Mouse (Mus musculus) liver, embryonic 16.5 days (tissue): Measurements from ENCODE around the gene BC051019. TPM values are rescaled to one million over a fixed set of nuclear protein-coding genes. Genes with fewer than 3 reads are reported as not detected.

Experiments
- ATAC-seq: fragments of 200-750 bp; cut with Nextera tagmentation; 2 replicates; pipeline ENCODE4 v1.8.0; 2017; ENCODE audit warnings: low read depth, mild to moderate bottlenecking, moderate number of reproducible peaks, moderate library complexity
- H3K27ac ChIP-seq: fragments of 300-500 bp; sonication (generic); 2 replicates; pipeline ENCODE4 v1.5.1; 2014; ENCODE audit warnings: mild to moderate bottlenecking, low read length
- H3K27me3 ChIP-seq: fragments of 300-500 bp; sonication (generic); 2 replicates; pipeline ENCODE4 v1.6.1; 2014; ENCODE audit warnings: low read depth, low read length, mixed read lengths; ENCODE audit not compliant: control insufficient read depth, insufficient read depth
- H3K36me3 ChIP-seq: fragments of 300-500 bp; sonication (generic); 2 replicates; pipeline ENCODE4 v1.6.1; 2014; ENCODE audit warnings: mild to moderate bottlenecking; ENCODE audit not compliant: control insufficient read depth, insufficient read depth
- H3K4me1 ChIP-seq: fragments of 300-500 bp; sonication (generic); 2 replicates; pipeline ENCODE4 v1.6.1; 2014; ENCODE audit warnings: low read depth, low read length, mixed read lengths; ENCODE audit not compliant: control insufficient read depth
- H3K4me2 ChIP-seq: fragments of 300-500 bp; sonication (generic); 2 replicates; pipeline ENCODE4 v1.6.1; 2014; ENCODE audit warnings: low read depth, low read length, mixed read lengths
- H3K4me3 ChIP-seq: fragments of 300-500 bp; sonication (generic); 2 replicates; pipeline ENCODE4 v1.5.1; 2014; ENCODE audit warnings: low read depth, mild to moderate bottlenecking, low read length
- H3K9ac ChIP-seq: fragments of 300-500 bp; sonication (generic); 2 replicates; pipeline ENCODE4 v1.6.1; 2014; ENCODE audit warnings: low read depth, low read length
- H3K9me3 ChIP-seq: fragments of 300-500 bp; sonication (generic); replicated peaks from 2 replicates; pipeline ENCODE4 v1.6.1; 2016; ENCODE audit warnings: low read length; ENCODE audit not compliant: control insufficient read depth
- WGBS: fragments of 180-500 bp; shearing (Covaris S2); extraction: QIAGEN DNeasy Blood & Tissue Kit; methylation state at CpG from one replicate; pipeline ENCODE4 v1.1.7; 2014; ENCODE audit not compliant: insufficient replicate concordance; 5-methylcytosine and 5-hydroxymethylcytosine counted together
- polyA plus RNA-seq: library from polyadenylated mRNA; unstranded; fragments of >200 nt; fragmentation: Nextera tagmentation; extraction: Ambion mirVana; gene quantifications from 2 replicates; pipeline ENCODE4 v1.2.1, GENCODE M21; 2015

Gene BC051019
- polyA plus RNA-seq, 1 experiment from 2014 or later, result 0.07 TPM

DNA sequence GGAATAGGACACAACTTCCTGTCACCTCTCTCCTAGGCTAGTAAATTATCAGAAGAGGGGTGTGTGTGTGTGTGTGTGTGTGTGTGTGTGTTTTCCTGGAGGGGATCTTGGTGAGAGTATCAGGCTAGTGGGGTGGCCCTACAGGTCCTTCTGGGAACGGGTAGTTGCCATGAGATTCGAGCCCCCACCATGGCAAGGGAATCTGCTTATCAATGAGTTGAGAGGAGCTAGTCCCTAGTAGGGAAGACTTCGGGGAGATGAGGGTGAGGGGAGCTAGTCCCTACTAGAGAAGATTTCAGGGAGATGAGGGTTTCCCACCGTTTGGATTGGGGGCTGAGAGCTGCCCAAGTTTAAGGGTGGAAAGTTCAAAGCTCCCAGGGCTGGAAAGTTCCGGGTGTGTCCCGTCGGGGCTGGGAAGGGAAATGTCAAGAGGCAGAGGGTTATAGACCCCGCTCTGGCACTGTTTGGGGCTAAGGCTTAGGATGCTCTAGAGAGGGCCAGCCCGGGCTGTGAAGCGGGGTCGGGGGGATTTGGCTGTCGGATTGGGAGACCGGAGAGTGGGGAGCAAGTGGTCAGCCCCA is 27.9 kb upstream of the BC051019 start:
- ATAC-seq, result no peak; the same call in none of the 2 replicates
- Histone ChIP-seq H3K4me1 (peaks cover 13% of the 10 kb centered on the region), H3K4me3 (peak overlapping the region; percentile 81), H3K9ac (peak overlapping the region; percentile 88), H3K9me3 (no peaks in the 10 kb centered on the region), H3K4me2 (peak overlapping the region; percentile 77), H3K27ac (peak overlapping the region; percentile 85), H3K27me3 (no peaks in the 10 kb centered on the region), H3K36me3 (peaks cover under 1% of the 10 kb centered on the region)
- whole genome bisulfite sequencing, result 2% methylated on average over 13 of the region's 13 CpGs

DNA sequence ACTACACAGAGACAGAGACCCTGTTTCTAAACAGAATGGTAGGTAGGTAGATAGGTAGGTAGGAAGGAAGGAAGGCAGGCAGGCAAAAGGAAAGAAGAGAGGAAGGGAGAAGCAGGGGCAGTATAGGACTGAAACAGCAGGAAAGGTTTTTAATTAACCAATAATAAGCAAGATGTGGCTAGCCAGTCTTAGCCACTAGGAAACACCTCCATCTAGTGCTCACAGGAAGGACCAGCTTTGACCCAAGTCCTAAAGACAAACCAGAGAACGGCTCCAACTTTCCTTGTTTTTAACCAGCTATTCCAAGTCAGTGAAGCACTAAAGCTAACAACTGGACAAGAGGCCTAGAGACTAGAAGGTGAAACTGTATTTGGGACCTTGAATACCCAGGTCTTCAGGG is 24.1 kb upstream of the BC051019 start:
- no peak for ATAC-seq
- 65% methylated on average over 1 of the region's 1 CpGs for WGBS
- no peak overlapping the region for H3K27ac ChIP-seq
- no peak overlapping the region for H3K9ac ChIP-seq
- H3K4me1 ChIP-seq, result peaks cover 5% of the 10 kb centered on the region
- H3K27me3 ChIP-seq, result no peaks in the 10 kb centered on the region
- no peak overlapping the region for H3K4me3 ChIP-seq
- peaks cover 9% of the 10 kb centered on the region for H3K36me3 ChIP-seq
- no peak overlapping the region for H3K4me2 ChIP-seq
- no peaks in the 10 kb centered on the region for H3K9me3 ChIP-seq

DNA sequence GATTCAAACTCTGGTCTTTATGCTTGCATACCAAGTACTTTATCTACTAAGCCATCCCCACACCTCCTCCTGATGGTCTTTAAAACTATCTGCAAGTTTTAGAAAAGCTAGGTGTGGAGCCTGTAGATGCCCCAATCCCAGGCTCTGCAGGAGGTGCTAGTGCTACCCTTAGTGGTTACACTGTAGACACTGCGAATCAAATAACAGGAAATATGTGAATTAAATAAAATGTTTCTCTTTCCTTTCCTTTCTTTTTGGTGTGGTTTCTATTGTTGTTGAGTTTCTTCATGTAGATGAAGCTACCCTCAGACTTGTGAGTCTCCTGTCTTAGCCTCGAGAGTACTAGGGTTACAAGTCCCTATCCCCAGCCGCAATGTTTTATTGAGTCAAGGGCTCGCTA is 18.1 kb upstream of the BC051019 start:
- peaks cover 9% of the 10 kb centered on the region for H3K36me3 ChIP-seq
- WGBS, result 74% methylated on average over 4 of the region's 4 CpGs
- H3K4me3 ChIP-seq, result no peak overlapping the region
- H3K4me1 ChIP-seq, result no peaks in the 10 kb centered on the region
- no peak overlapping the region for H3K27ac ChIP-seq
- H3K4me2 ChIP-seq, result no peak overlapping the region
- no peak overlapping the region for H3K9ac ChIP-seq
- ATAC-seq, result no peak
- H3K9me3 ChIP-seq, result no peaks in the 10 kb centered on the region
- H3K27me3 ChIP-seq, result no peaks in the 10 kb centered on the region

DNA sequence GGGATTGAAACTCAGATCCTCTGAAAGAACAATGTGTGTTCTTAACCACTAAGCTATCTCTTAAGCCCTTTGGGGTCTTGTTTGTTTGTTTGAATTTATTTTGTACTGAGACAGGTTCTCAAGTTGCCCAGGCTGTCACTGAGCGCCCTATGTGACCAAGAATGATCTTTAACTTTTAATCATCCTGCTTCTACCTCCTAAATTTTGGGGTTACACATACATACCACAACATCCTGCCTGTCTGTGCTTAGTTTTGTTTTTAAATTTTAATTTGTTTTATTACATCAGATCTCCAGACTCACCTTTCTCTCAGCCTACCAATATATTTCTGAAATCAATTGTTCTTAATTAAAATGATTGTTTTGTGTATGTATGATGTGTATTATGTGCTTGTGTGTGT is 17.4 kb upstream of the BC051019 start:
- Histone ChIP-seq H3K4me2 (no peak overlapping the region), H3K27ac (no peak overlapping the region), H3K27me3 (no peaks in the 10 kb centered on the region), H3K4me3 (no peak overlapping the region), H3K36me3 (peaks cover 6% of the 10 kb centered on the region; the same call in 1 of the 2 replicates), H3K4me1 (no peaks in the 10 kb centered on the region), H3K9me3 (no peaks in the 10 kb centered on the region), H3K9ac (no peak overlapping the region)
- WGBS, result 74% methylated on average over 1 of the region's 1 CpGs
- ATAC-seq, result no peak

DNA sequence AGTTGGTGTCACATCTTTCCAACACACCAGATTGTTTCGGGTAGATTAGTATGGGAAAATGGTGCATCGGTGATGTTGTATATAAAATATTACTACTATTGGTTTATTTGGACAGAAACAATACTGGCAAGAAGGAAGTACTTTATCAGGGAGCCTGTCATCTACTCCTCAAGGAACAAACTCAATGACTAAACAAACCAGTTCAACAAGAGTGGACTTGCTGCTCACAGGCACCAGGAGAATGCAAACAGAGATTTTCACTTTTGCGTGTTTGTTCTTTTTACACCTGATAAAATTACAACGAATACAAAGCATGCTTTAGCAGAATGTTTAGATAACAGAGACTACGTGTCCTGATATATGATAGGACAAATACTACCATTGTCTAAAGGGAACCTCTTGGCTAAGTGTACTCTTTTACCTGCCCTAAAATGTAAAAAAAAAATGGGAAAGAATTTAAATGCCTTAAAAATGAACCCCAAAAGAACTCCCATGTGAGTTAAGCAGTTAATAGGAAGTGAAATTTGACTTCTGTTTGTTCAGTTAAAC is 16.2 kb upstream of the BC051019 start:
- ATAC-seq, result no peak
- 68% methylated on average over 5 of the region's 5 CpGs for WGBS
- Histone ChIP-seq H3K4me2 (no peak overlapping the region), H3K4me1 (no peaks in the 10 kb centered on the region), H3K36me3 (peaks cover 3% of the 10 kb centered on the region; the same call in 1 of the 2 replicates), H3K9me3 (no peaks in the 10 kb centered on the region), H3K27me3 (no peaks in the 10 kb centered on the region), H3K27ac (no peak overlapping the region), H3K4me3 (no peak overlapping the region), H3K9ac (no peak overlapping the region)

DNA sequence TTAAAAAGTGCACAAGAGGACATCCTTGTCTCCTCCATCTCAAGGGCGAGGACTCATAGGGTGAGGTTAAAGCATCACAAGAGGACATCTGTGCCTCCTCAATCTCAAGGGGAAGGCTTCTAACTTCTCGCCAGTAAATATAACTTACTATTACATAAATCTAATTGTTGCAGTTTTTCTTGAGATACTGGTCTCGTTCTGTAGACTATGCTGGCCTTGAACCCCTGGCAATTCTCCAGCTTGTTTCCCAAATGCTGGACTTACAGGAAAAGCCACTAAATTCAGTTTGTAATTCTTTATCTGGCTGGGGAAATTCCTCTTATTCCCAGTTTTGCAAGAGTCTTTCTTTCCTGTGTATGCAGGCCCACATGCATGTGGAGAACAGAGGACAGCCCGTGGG is 11.2 kb upstream of the BC051019 start:
- Histone ChIP-seq H3K27me3 (no peaks in the 10 kb centered on the region), H3K36me3 (no peaks in the 10 kb centered on the region; the same call in 1 of the 2 replicates), H3K4me1 (no peaks in the 10 kb centered on the region), H3K4me2 (no peak overlapping the region), H3K9ac (no peak overlapping the region), H3K9me3 (no peaks in the 10 kb centered on the region), H3K27ac (no peak overlapping the region), H3K4me3 (no peak overlapping the region)
- ATAC-seq, result no peak
- WGBS, result 67% methylated on average over 4 of the region's 4 CpGs

DNA sequence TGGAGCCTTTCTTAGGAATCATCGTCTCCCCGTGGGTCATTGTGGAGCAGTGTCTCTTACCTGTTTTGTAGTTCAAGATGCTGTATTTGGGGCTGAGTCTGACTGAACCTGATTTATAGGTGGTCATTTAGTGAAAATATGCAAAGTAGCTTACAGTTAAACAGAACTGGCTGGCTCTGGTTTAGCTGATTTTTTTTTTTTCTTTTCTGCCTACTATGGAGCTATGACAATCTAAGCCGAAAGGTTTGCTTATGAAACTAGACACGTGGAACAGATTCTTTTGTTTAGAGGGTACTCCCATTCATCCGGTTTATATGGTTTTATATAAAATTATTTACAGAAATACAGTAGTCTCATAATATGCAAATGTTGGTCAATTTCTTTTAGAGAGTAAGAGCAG is 8.0 kb upstream of the BC051019 start, which contains the start of gene Ascl3:
Gene Ascl3 (minus strand): TSS at position 101 of the 400 bp plus-strand sequence.
- ATAC-seq, result no peak
- WGBS, result 75% methylated on average over 5 of the region's 5 CpGs
- Histone ChIP-seq H3K4me1 (no peaks in the 10 kb centered on the region), H3K36me3 (no peaks in the 10 kb centered on the region; the same call in 1 of the 2 replicates), H3K4me3 (no peak within 1 kb of the TSS), H3K9ac (no peak within 1 kb of the TSS), H3K27me3 (no peaks in the 10 kb centered on the region), H3K4me2 (no peak within 1 kb of the TSS), H3K9me3 (no peaks in the 10 kb centered on the region), H3K27ac (no peak within 1 kb of the TSS)

DNA sequence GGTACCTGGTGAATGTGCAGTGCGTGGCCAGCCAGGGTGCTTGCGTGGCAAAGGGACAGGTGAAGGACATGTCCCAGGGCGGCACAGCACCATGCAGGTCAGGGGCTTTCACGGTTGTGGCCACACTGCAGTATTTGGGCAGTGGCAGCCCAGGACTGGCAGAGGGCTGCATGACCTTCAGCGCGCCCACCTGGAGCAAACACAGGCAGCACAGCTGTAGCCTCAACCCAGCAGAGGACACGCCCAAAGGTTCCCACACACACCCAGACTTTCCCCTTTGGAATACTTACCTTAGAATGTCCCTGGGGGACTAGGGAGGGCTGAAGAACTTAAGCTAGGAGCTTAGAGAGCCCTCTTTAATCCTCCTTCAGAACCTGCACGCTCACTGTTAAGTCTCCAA is 536 bp downstream of the BC051019 start:
- Histone ChIP-seq H3K27me3 (no peaks in the 10 kb centered on the region), H3K27ac (no peak overlapping the region), H3K36me3 (no peaks in the 10 kb centered on the region), H3K9ac (no peak overlapping the region), H3K4me3 (no peak overlapping the region), H3K9me3 (no peaks in the 10 kb centered on the region; the same call in 1 of the 2 replicates), H3K4me2 (no peak overlapping the region), H3K4me1 (no peaks in the 10 kb centered on the region)
- no peak for ATAC-seq
- 83% methylated on average over 8 of the region's 8 CpGs for WGBS

DNA sequence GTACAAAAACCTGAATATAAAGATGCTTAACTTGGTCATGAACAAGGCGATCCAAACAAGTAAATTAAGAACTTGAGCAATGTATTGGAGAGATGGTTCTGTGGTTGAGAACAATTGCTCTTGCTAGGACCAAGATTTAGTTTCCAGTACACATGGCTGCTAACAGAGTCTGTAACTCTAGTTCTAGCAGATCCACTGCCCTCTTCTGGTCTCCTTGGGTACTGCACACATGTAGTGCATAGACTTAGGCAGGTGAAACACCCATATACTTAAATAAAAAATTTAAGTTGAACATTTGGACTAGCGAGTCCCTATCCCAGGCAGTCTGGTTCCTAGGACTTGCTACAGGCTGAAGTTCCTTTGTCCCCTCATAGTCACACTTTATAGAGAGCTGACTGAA is 1.0 kb downstream of the BC051019 start:
- no peaks in the 10 kb centered on the region for H3K27me3 ChIP-seq
- ATAC-seq, result no peak
- H3K36me3 ChIP-seq, result no peaks in the 10 kb centered on the region
- H3K4me3 ChIP-seq, result no peak overlapping the region
- WGBS, result 81% methylated on average over 2 of the region's 2 CpGs
- no peak overlapping the region for H3K27ac ChIP-seq
- no peaks in the 10 kb centered on the region for H3K4me1 ChIP-seq
- no peak overlapping the region for H3K4me2 ChIP-seq
- no peaks in the 10 kb centered on the region; the same call in 1 of the 2 replicates for H3K9me3 ChIP-seq
- no peak overlapping the region for H3K9ac ChIP-seq
